ENCODE assay signal across 15 mouse cellular contexts in genomic region chr12:57709966-57710365, GRCm38 (mm10).
"Had no signal": no experiment of that assay in that cellular context is flagged by ENCODE, and none has a peak within 500 bp of the region (broad histone marks: within the 10 kb centered on the region; RNA-seq: fewer than 3 reads in every experiment).

No protein-coding gene starts in this region.

- H3K4me3 ChIP-seq: neural tube, embryonic 13.5 days; neural tube, embryonic 15.5 days; stomach, embryonic 15.5 days had no signal

- H3K27ac ChIP-seq: neural tube, embryonic 13.5 days; neural tube, embryonic 15.5 days; stomach, embryonic 15.5 days; stomach, postnatal 0 days had no signal

- H3K9ac ChIP-seq: neural tube, embryonic 13.5 days; neural tube, embryonic 15.5 days; stomach, embryonic 15.5 days had no signal

- H3K9me3 ChIP-seq: neural tube, embryonic 13.5 days; neural tube, embryonic 15.5 days; stomach, embryonic 15.5 days had no signal

- H3K27me3 ChIP-seq: neural tube, embryonic 13.5 days; neural tube, embryonic 15.5 days; stomach, embryonic 15.5 days had no signal

- H3K4me1 ChIP-seq: neural tube, embryonic 13.5 days; neural tube, embryonic 15.5 days; stomach, embryonic 15.5 days had no signal

- DNase-seq: right cerebral cortex, adult 18-20 months; right cerebral cortex, postnatal 14 days; right cerebral cortex, postnatal 25 days; right cerebral cortex, postnatal 4 days; spleen, adult 18-20 months; thymus, adult 18-20 months; thymus, adult 2 months; thymus, postnatal 14 days; thymus, postnatal 25 days; thymus, postnatal 36 days; thymus, postnatal 4 days had no signal

- H3K4me2 ChIP-seq: neural tube, embryonic 13.5 days; neural tube, embryonic 15.5 days; stomach, embryonic 15.5 days had no signal

- H3K36me3 ChIP-seq: neural tube, embryonic 13.5 days; neural tube, embryonic 15.5 days; stomach, embryonic 15.5 days had no signal
